Comparison of ENCODE assay signal across 10 mouse cellular contexts in the genomic region with DNA sequence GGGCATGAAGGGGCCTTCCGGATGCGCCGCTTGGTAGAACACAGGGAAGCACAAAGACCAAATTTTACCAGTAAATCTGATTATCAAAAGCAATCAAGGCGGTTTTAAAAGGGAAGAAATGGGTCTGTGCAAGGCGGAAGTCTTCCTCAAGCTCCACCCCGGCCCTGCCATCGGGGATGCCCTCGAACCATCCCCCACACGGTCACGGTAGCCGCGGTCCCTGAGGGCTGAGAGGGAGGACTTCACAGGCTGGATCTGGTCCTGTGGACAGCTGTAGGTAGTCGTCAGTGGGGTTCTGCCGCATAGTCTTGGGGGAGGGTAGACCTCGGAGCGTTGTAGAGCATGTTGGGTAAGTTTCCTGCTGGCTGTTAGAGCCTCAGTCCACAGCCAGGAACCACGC.
DNase-seq lines count a peak whose midpoint lies in the region; ATAC-seq and TF ChIP-seq lines count a peak whose summit lies in the region.
"Had no signal": no experiment of that assay in that cellular context is flagged by ENCODE, and none has a peak within 500 bp of the region (broad histone marks: within the 10 kb centered on the region; RNA-seq: fewer than 3 reads in every experiment).

No protein-coding gene starts in this region.

- TF ChIP-seq CTCF in kidney, postnatal 0 days (IDR thresholded peaks at IDR 0.05; ENCODE audit: low read depth), result no peak

- DNase-seq in kidney, postnatal 0 days (ENCODE audit: low spot score), result no peak
- no peak for DNase-seq in kidney, postnatal 36 days
- peak; percentile 46 for DNase-seq in embryo, embryonic 9.5 days (ENCODE audit: extremely low spot score)
- DNase-seq in spleen, adult 12 weeks (ENCODE audit: low spot score), result no peak
- DNase-seq in cerebellum, adult 18-20 months, result no peak
- DNase-seq: kidney, adult 8-10 months had no signal

- H3K9ac ChIP-seq in kidney, postnatal 0 days (ENCODE audit: low read depth, low read length), result no peak overlapping the region
- H3K9ac ChIP-seq in hindbrain, embryonic 13.5 days, result no peak overlapping the region
- no peak overlapping the region for H3K9ac ChIP-seq in neural tube, embryonic 14.5 days (replicated peaks; ENCODE audit: low read depth, low read length)
- H3K9ac ChIP-seq: limb, embryonic 15.5 days had no signal

- no peak overlapping the region for H3K4me3 ChIP-seq in kidney, postnatal 0 days (replicated peaks; ENCODE audit: low read depth, low read length)
- no peak overlapping the region for H3K4me3 ChIP-seq in hindbrain, embryonic 13.5 days
- no peak overlapping the region for H3K4me3 ChIP-seq in neural tube, embryonic 14.5 days (ENCODE audit: low read depth, low read length)
- H3K4me3 ChIP-seq: limb, embryonic 15.5 days had no signal

- ATAC-seq in kidney, postnatal 0 days (replicated peaks; ENCODE audit: low FRiP score, low read depth), result no peak
- ATAC-seq in hindbrain, embryonic 13.5 days (ENCODE audit: low FRiP score), result no peak
- ATAC-seq in neural tube, embryonic 14.5 days (ENCODE audit: low read depth), result no peak
- no peak for ATAC-seq in erythroblast, adult 5-6 weeks (replicated peaks; ENCODE audit: low FRiP score, poor library complexity, severe bottlenecking)

- no peaks in the 10 kb centered on the region for H3K27me3 ChIP-seq in kidney, postnatal 0 days (ENCODE audit: insufficient read depth, low read length)
- H3K27me3 ChIP-seq in hindbrain, embryonic 13.5 days, result peaks cover 21% of the 10 kb centered on the region; the same call in 1 of the 2 replicates
- H3K27me3 ChIP-seq in neural tube, embryonic 14.5 days (ENCODE audit: control insufficient read depth, insufficient read depth, low read length), result no peaks in the 10 kb centered on the region
- H3K27me3 ChIP-seq: limb, embryonic 15.5 days had no signal

- H3K4me2 ChIP-seq in kidney, postnatal 0 days (ENCODE audit: low read length), result 0 out of 2 replicates have a peak overlapping the region, but pooled peaks have one; percentile 25
- peak overlapping the region; percentile 25; the same call in 1 of the 2 replicates for H3K4me2 ChIP-seq in hindbrain, embryonic 13.5 days
- peak overlapping the region; percentile 6; the same call in 1 of the 2 replicates for H3K4me2 ChIP-seq in neural tube, embryonic 14.5 days (ENCODE audit: low read depth, low read length)
- H3K4me2 ChIP-seq: limb, embryonic 15.5 days had no signal

- H3K9me3 ChIP-seq in kidney, postnatal 0 days (replicated peaks; ENCODE audit: low read length), result no peaks in the 10 kb centered on the region
- no peaks in the 10 kb centered on the region for H3K9me3 ChIP-seq in hindbrain, embryonic 13.5 days
- no peaks in the 10 kb centered on the region for H3K9me3 ChIP-seq in neural tube, embryonic 14.5 days (ENCODE audit: control insufficient read depth, low read length)
- H3K9me3 ChIP-seq: limb, embryonic 15.5 days had no signal

- WGBS in kidney, postnatal 0 days, result 34% methylated on average over 17 of the region's 17 CpGs
- 14% methylated on average over 17 of the region's 17 CpGs for WGBS in hindbrain, embryonic 13.5 days
- WGBS in neural tube, embryonic 14.5 days, result 13% methylated on average over 17 of the region's 17 CpGs

- H3K4me1 ChIP-seq in kidney, postnatal 0 days (replicated peaks; ENCODE audit: insufficient read depth, low read length), result peaks cover 10% of the 10 kb centered on the region; the same call in 1 of the 2 replicates
- H3K4me1 ChIP-seq in hindbrain, embryonic 13.5 days (replicated peaks), result peaks cover 60% of the 10 kb centered on the region
- peaks cover 27% of the 10 kb centered on the region for H3K4me1 ChIP-seq in neural tube, embryonic 14.5 days (ENCODE audit: control insufficient read depth, insufficient read depth, low read length)

- no peaks in the 10 kb centered on the region for H3K36me3 ChIP-seq in kidney, postnatal 0 days (ENCODE audit: insufficient read depth, low read length)
- no peaks in the 10 kb centered on the region for H3K36me3 ChIP-seq in hindbrain, embryonic 13.5 days
- H3K36me3 ChIP-seq in neural tube, embryonic 14.5 days (ENCODE audit: control insufficient read depth, insufficient read depth, low read length), result no peaks in the 10 kb centered on the region
- H3K36me3 ChIP-seq: limb, embryonic 15.5 days had no signal

- no peak overlapping the region for H3K27ac ChIP-seq in kidney, postnatal 0 days
- H3K27ac ChIP-seq in hindbrain, embryonic 13.5 days, result peak overlapping the region; percentile 71
- peak overlapping the region; percentile 17; the same call in 1 of the 2 replicates for H3K27ac ChIP-seq in neural tube, embryonic 14.5 days (ENCODE audit: low read depth, low read length)
- H3K27ac ChIP-seq: limb, embryonic 15.5 days had no signal
